Mouse (Mus musculus): ENCODE results near the gene Mmp28.

DNA sequence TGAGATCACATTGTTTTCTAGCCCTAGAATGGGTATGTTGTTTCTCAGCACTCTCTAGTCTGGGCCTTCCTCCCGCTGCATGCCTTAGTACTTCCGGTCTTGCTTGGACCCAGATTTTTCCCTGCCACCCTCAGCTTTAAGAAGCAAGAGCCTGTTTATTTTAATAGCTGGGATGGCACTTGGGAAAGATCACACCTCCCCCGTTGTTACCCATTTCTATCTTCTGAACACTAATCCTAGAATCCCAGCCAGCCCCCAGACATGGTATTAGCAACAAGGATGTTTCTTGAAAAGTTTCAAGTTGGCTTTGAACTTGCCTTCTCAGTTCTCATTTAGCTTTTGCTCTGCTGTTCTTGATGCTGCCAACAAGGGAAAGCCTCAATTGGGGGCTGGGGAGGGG, 56.5 kb downstream of the Mmp28 start:
- TF ChIP-seq CTCF (IDR thresholded peaks at IDR 0.05; ENCODE audit: extremely low read depth, insufficient read length, insufficient replicate concordance, low read depth, low read length) (no peak), POLR2A (IDR thresholded peaks at IDR 0.05; ENCODE audit: low read depth, low read length) (no peak)
